Mouse (Mus musculus): Measurements from ENCODE around the gene Ccdc173. TPM values are rescaled to one million over a fixed set of nuclear protein-coding genes. Genes with fewer than 3 reads are reported as not detected.
"Not testable (repeated sequence)": the region's sequence is repeated elsewhere in the genome, so short reads cannot be mapped to it uniquely, and the experiment has no call there.

Ccdc173 gene
- polyA plus RNA-seq, 1 experiment = 19.2 TPM

- Histone ChIP-seq H3K4me1 (ENCODE audit: control insufficient read depth, insufficient read depth, low read length) (no peaks in the 10 kb centered on the region), H3K27ac (ENCODE audit: control insufficient read depth, insufficient read depth, low read depth, low read length) (no peak overlapping the region), H3K27me3 (ENCODE audit: control insufficient read depth, insufficient read depth, low read length) (no peaks in the 10 kb centered on the region), H3K36me3 (ENCODE audit: control insufficient read depth, insufficient read depth, low read length) (no peaks in the 10 kb centered on the region), H3K4me3 (ENCODE audit: control insufficient read depth, low read depth, low read length) (no peak overlapping the region)
- no peak for TF ChIP-seq POLR2A (IDR thresholded peaks at IDR 0.05; ENCODE audit: control insufficient read depth, low read depth, low read length)
- TF ChIP-seq CTCF (IDR thresholded peaks at IDR 0.05; ENCODE audit: control insufficient read depth, insufficient read depth, insufficient replicate concordance, low read depth, low read length) = no peak
Observed at GRCm38 (mm10) chr2:69816575-69816974, 27.2 kb upstream of the Ccdc173 start.

GRCm38 (mm10) chr2:69811349-69811748 lies 22.0 kb upstream of the Ccdc173 start:
- peak overlapping the region; percentile 72 for H3K27ac ChIP-seq (ENCODE audit: control insufficient read depth, insufficient read depth, low read depth, low read length)
- H3K36me3 ChIP-seq (ENCODE audit: control insufficient read depth, insufficient read depth, low read length); H3K4me3 ChIP-seq (ENCODE audit: control insufficient read depth, low read depth, low read length); H3K4me1 ChIP-seq (ENCODE audit: control insufficient read depth, insufficient read depth, low read length); H3K27me3 ChIP-seq (ENCODE audit: control insufficient read depth, insufficient read depth, low read length): not testable (repeated sequence)

GRCm38 (mm10) chr2:69810169-69810568 lies 20.8 kb upstream of the Ccdc173 start:
- Histone ChIP-seq H3K4me1 (ENCODE audit: control insufficient read depth, insufficient read depth, low read length) (peaks cover 4% of the 10 kb centered on the region), H3K27ac (ENCODE audit: control insufficient read depth, insufficient read depth, low read depth, low read length) (peak overlapping the region; percentile 27), H3K27me3 (ENCODE audit: control insufficient read depth, insufficient read depth, low read length) (no peaks in the 10 kb centered on the region), H3K4me3 (ENCODE audit: control insufficient read depth, low read depth, low read length) (no peak overlapping the region), H3K36me3 (ENCODE audit: control insufficient read depth, insufficient read depth, low read length) (no peaks in the 10 kb centered on the region)
- TF ChIP-seq CTCF (IDR thresholded peaks at IDR 0.05; ENCODE audit: control insufficient read depth, insufficient read depth, insufficient replicate concordance, low read depth, low read length) = no peak
- no peak for TF ChIP-seq POLR2A (IDR thresholded peaks at IDR 0.05; ENCODE audit: control insufficient read depth, low read depth, low read length)

DNA sequence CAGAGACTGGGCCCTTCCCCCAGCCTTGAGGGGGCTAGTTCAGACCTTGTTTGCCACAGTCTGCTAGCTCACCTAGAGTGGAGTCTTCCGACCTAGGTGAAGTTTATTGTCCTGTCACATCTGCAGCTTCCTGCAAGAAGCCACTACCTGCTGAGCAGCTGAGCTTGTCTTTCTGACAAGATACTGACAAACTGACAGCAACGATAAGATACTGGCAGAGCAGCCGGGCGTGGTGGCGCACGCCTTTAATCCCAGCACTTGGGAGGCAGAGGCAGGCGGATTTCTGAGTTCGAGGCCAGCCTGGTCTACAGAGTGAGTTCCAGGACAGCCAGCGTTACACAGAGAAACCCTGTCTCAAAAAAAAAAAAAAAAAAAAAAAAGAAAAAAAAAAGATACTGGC lies 15.3 kb upstream of the Ccdc173 start:
- peak overlapping the region; percentile 9; the same call in 1 of the 2 replicates for H3K4me3 ChIP-seq (ENCODE audit: control insufficient read depth, low read depth, low read length)
- H3K27ac ChIP-seq (ENCODE audit: control insufficient read depth, insufficient read depth, low read depth, low read length) = peak overlapping the region; percentile 25
- not testable (repeated sequence) for H3K27me3 ChIP-seq (ENCODE audit: control insufficient read depth, insufficient read depth, low read length); H3K4me1 ChIP-seq (ENCODE audit: control insufficient read depth, insufficient read depth, low read length); H3K36me3 ChIP-seq (ENCODE audit: control insufficient read depth, insufficient read depth, low read length)

DNA sequence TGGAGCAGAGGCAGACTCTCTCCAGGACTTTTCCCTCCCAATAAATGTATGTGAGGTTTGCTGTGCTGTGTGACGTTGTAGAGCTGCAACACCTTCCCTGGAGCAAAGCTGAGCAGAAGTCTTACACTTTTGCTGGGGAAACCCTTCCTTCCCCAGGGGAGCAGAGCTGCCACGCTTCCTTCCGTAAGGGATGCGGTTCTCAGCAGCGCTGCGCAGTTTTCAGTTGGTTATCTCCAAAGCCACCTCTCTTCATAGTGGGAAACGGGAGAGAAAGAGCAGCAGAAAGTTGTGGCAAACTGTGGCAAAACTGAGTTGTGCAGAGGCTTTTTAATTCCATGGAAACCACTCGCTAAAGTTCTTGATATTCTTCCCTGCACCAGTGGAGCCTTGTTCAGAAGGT lies 14.4 kb upstream of the Ccdc173 start:
- peak overlapping the region; percentile 48 for H3K4me3 ChIP-seq (ENCODE audit: control insufficient read depth, low read depth, low read length)
- no peaks in the 10 kb centered on the region for H3K36me3 ChIP-seq (ENCODE audit: control insufficient read depth, insufficient read depth, low read length)
- H3K4me1 ChIP-seq (ENCODE audit: control insufficient read depth, insufficient read depth, low read length) = no peaks in the 10 kb centered on the region; the same call in 1 of the 2 replicates
- peak overlapping the region; percentile 74 for H3K27ac ChIP-seq (ENCODE audit: control insufficient read depth, insufficient read depth, low read depth, low read length)
- TF ChIP-seq CTCF (IDR thresholded peaks at IDR 0.05; ENCODE audit: control insufficient read depth, insufficient read depth, insufficient replicate concordance, low read depth, low read length) (no peak), POLR2A (IDR thresholded peaks at IDR 0.05; ENCODE audit: control insufficient read depth, low read depth, low read length) (peak; percentile 12; the same call in 1 of the 2 replicates)
- no peaks in the 10 kb centered on the region for H3K27me3 ChIP-seq (ENCODE audit: control insufficient read depth, insufficient read depth, low read length)

- Histone ChIP-seq H3K36me3 (ENCODE audit: control insufficient read depth, insufficient read depth, low read length) (no peaks in the 10 kb centered on the region), H3K27ac (ENCODE audit: control insufficient read depth, insufficient read depth, low read depth, low read length) (0 out of 2 replicates have a peak overlapping the region, but pooled peaks have one; percentile 54), H3K4me1 (ENCODE audit: control insufficient read depth, insufficient read depth, low read length) (no peaks in the 10 kb centered on the region; the same call in 1 of the 2 replicates), H3K4me3 (ENCODE audit: control insufficient read depth, low read depth, low read length) (peak overlapping the region; percentile 62), H3K27me3 (ENCODE audit: control insufficient read depth, insufficient read depth, low read length) (no peaks in the 10 kb centered on the region)
- TF ChIP-seq POLR2A (IDR thresholded peaks at IDR 0.05; ENCODE audit: control insufficient read depth, low read depth, low read length) (no peak; the same call in 1 of the 2 replicates), CTCF (IDR thresholded peaks at IDR 0.05; ENCODE audit: control insufficient read depth, insufficient read depth, insufficient replicate concordance, low read depth, low read length) (peak; percentile 92)
Observed at GRCm38 (mm10) chr2:69802911-69803312, 13.5 kb upstream of the Ccdc173 start.

- Histone ChIP-seq H3K36me3 (ENCODE audit: control insufficient read depth, insufficient read depth, low read length) (peaks cover 3% of the 10 kb centered on the region), H3K27ac (ENCODE audit: control insufficient read depth, insufficient read depth, low read depth, low read length) (no peak overlapping the region)
Observed at GRCm38 (mm10) chr2:69790722-69791121, 1.3 kb upstream of the Ccdc173 start.

DNA sequence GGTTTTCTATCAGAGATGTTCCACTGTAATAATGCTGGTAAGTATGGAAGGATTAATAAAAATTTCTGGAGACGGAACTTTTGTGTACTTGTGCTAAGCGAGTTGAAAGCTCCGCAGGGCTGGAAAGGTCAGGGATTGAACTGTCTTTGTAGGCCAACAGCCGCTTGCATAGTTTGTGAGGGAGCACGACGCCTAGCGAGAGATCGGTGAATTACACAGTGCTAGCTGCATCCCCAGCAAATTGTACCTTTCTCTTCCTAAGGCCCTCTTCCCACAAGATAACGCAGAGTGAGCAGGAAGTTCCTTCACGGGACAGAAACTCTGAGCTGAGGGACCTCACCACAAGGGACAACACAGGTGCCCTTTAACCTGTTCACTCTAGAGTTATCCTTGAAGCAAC lies 910 bp upstream of the Ccdc173 start:
- Histone ChIP-seq H3K27ac (ENCODE audit: control insufficient read depth, insufficient read depth, low read depth, low read length) (peak overlapping the region; percentile 99), H3K36me3 (ENCODE audit: control insufficient read depth, insufficient read depth, low read length) (peaks cover 3% of the 10 kb centered on the region), H3K27me3 (ENCODE audit: control insufficient read depth, insufficient read depth, low read length) (no peaks in the 10 kb centered on the region), H3K4me1 (ENCODE audit: control insufficient read depth, insufficient read depth, low read length) (peaks cover 2% of the 10 kb centered on the region), H3K4me3 (ENCODE audit: control insufficient read depth, low read depth, low read length) (peak overlapping the region; percentile 89)
- TF ChIP-seq POLR2A (IDR thresholded peaks at IDR 0.05; ENCODE audit: control insufficient read depth, low read depth, low read length) (no peak), CTCF (IDR thresholded peaks at IDR 0.05; ENCODE audit: control insufficient read depth, insufficient read depth, insufficient replicate concordance, low read depth, low read length) (peak; percentile 87; the same call in 1 of the 2 replicates)

More at GRCm38 (mm10) chr2:69790722-69791121, 1.3 kb upstream of the Ccdc173 start:
- peaks cover 2% of the 10 kb centered on the region for H3K4me1 ChIP-seq (ENCODE audit: control insufficient read depth, insufficient read depth, low read length)
- no peaks in the 10 kb centered on the region for H3K27me3 ChIP-seq (ENCODE audit: control insufficient read depth, insufficient read depth, low read length)
- H3K4me3 ChIP-seq (ENCODE audit: control insufficient read depth, low read depth, low read length) = peak overlapping the region; percentile 89; the same call in 1 of the 2 replicates
- no peak for TF ChIP-seq POLR2A (IDR thresholded peaks at IDR 0.05; ENCODE audit: control insufficient read depth, low read depth, low read length)
- no peak for TF ChIP-seq CTCF (IDR thresholded peaks at IDR 0.05; ENCODE audit: control insufficient read depth, insufficient read depth, insufficient replicate concordance, low read depth, low read length)
